Mouse (Mus musculus): ENCODE data around the gene Car9.

DNA sequence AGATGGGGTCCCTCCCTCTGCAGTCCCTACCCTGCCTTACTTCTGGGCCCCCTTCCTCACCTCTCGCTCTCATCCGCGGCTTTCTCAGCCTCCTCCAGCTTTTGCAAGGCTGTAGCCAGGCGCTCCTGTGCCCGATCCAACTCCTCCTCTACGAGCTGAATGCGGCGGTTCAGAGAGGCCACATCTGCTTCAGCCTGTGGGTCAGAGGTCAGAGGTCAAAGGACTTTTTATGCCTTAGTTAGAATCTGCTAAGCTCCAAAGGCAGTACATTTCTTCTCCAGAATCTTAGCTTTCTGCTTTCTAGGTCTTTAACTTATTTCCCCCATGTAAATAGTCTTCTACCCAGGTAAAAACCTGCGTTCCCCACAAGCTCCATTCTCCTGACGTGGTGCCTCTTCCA, 12.8 kb downstream of the Car9 start:
- TF ChIP-seq POLR2A (IDR thresholded peaks at IDR 0.05; ENCODE audit: insufficient read length, low read depth), result no peak
- no peak for TF ChIP-seq MAX (IDR thresholded peaks at IDR 0.05; ENCODE audit: low read depth)
- TF ChIP-seq E2F4 (IDR thresholded peaks at IDR 0.05; ENCODE audit: insufficient read depth), result no peak
- no peak for TF ChIP-seq CEBPB (IDR thresholded peaks at IDR 0.05; ENCODE audit: insufficient read depth, poor library complexity, severe bottlenecking)
- TF ChIP-seq POLR2AphosphoS2 (IDR thresholded peaks at IDR 0.05; ENCODE audit: insufficient read length, low read depth), result no peak
- TF ChIP-seq MYOD1 (IDR thresholded peaks at IDR 0.05; ENCODE audit: control insufficient read depth in 1 of 3, insufficient read length in 2 of 3, low read depth in 2 of 3), result no peak
- no peak for TF ChIP-seq TCF3 (IDR thresholded peaks at IDR 0.05; ENCODE audit: insufficient read length, low read depth)
- no peak for TF ChIP-seq USF1 (IDR thresholded peaks at IDR 0.05; ENCODE audit: low read depth)
- no peak for TF ChIP-seq TCF12 (IDR thresholded peaks at IDR 0.05; ENCODE audit: insufficient read depth, poor library complexity, severe bottlenecking)
- TF ChIP-seq MYOG (IDR thresholded peaks at IDR 0.05; ENCODE audit: control insufficient read depth in 1 of 3, insufficient read depth in 1 of 3, insufficient read length in 2 of 3, low read depth in 2 of 3), result no peak
- no peak for TF ChIP-seq REST (IDR thresholded peaks at IDR 0.05; ENCODE audit: insufficient read depth, insufficient read length)

Data from myocyte (in vitro differentiated cells).